Mouse (Mus musculus): ENCODE data around the gene Lpxn. TPM values are rescaled to one million over a fixed set of nuclear protein-coding genes. Genes with fewer than 3 reads are reported as not detected.

Gene Lpxn
- total RNA-seq, 2 experiments from 2014 or later: 0.36 to 0.38 TPM

DNA sequence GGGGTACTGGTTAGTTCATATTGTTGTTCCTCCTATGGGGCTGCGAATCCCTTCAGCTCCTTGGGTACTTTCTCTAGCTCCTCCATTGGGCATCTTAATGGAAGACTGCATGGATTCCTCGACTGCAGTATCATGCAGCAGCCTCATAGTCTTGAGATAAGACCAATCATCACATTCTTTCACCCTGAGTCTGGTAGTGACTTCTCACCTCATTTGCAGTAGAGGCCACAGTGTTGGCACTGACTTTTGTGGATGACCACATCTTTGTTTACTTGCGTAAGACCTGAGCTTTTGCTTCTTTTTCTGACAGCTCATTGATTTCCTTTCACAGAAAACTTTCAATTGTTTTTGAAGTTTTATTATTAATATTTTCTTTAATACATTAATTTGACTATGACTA, 9.7 kb downstream of the Lpxn start:
- no peak for DNase-seq

DNA sequence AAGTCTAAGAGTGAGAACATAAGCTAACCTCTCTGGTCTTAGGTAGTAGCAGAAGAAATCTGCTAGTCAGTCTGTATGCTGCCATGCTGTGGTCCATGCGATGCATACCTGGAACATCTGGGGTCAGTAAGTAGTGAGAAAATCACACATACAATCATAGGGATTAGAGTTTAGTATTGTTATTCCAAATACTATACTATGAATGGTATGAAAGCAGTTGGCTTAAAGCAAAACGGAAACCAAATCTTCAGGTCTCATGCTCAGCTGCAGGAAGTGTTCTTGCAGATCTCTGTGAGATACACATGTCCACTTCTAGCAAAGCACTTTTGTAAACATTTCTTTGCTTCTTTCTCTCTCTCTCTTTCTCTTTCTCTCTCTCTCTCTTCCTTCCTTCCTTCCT, 10.2 kb downstream of the Lpxn start:
- DNase-seq: no peak

- no peak for DNase-seq
Observed at GRCm38 (mm10) chr19:12812644-12813364, 16.8 kb downstream of the Lpxn start.

DNA sequence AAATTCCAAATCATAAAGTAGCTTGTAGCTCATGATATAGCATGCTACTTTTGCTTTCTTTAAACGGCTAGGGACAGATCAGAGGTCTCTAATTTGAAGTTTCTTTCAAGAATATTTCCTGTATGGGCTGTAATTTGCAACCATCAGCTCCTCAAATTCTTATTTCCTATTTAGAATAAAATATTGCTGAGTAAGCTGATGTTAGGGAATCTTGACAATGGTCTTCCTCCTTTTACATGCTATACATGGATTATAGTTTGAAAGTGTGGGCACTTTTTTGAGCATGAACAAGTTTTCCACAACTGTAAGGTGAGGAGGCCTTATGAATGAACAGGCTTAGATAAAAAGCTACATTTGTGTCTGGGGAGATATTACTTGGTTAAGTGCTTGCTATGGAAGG, 17.9 kb downstream of the Lpxn start:
- DNase-seq: no peak

DNA sequence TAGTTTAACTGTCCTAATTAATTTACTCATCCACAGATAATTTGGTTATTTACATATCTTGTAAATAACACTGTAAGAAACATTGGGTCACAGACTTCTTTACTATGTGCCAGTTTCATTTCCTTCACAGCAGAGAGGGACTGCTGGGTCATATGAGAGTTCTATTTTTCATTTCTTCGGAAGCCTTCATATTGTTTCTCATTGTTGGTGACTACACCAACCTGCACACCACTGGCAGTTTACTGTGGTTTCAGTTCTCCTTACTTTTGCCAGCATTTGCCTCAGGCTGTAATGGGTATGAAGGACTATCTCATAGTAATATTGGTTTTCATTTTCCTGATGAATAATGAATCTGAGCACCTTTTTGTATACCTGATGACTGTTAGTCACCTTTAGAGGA, 22.5 kb downstream of the Lpxn start:
- DNase-seq: no peak

DNA sequence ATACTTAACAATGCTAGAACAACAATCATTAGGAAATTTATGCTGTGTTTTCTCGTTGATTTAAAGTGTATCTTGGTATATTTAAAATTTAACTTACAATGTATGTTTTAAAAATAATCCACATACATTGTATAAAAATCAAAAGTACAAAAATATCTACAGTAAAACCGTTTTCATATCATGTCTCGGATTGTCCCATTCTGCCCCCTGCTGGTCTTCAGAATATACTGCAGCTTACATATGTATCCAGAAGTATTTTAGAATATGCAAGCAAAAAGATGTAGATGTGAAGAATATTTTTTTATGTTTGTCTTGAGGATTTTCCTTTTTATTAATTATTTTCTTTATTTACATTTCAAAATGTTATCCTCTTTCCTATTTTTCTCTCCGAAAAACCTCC, 24.4 kb downstream of the Lpxn start:
- no peak for DNase-seq

- no peak for DNase-seq
Observed at GRCm38 (mm10) chr19:12824549-12824948, 28.6 kb downstream of the Lpxn start.

DNA sequence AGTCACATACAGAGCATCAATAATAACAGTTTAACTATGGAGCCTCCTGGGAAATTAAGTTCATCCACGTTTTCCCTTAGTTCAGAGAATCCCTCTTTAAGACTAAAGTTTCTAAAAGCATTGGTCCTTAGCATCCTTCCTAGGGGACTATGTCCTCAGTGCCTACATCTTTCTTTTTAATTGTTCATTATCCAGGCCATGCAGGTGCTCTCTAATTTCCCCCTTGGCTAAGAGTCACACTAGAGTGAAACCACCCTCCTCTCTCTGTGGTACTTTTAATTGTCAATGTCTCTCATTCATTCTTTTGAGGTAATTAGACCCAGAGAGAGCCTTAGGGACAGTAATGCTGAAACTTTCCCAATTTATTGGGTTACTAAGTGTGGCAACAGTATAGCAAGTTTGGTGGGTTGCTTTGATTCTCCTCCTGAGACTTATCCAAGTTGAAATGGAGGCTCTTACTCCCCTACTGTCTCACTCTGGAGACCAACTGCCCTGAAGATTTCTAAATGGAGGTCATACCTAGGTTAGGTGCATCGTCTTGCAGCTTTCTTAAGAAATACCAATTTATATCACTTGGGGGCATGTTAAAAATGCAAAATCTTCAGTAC, 34.9 kb downstream of the Lpxn start:
- no peak for DNase-seq

DNA sequence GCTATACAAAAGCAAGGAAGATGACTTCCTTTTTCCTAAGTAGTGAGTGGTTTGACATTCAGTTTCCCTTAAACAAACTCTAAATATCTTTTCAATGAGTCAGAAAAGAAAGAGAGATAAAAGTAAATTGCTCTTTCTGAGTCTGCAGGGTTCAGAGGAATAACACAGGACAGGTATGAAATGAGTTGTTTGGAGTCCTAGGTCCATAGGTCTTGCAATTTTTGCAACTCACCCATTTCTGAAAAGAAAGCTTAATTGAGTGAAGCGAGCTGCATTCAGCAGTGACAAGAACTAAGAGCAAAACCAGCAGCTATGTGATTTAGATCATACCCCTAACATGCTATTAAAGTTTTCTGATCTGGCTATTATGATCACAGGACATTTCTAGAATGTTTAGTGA, 35.6 kb downstream of the Lpxn start:
- no peak for DNase-seq

GRCm38 (mm10) chr19:12833625-12834024, 37.6 kb downstream of the Lpxn start:
- no peak for DNase-seq

GRCm38 (mm10) chr19:12838507-12838906, 42.5 kb downstream of the Lpxn start:
- no peak for DNase-seq

DNA sequence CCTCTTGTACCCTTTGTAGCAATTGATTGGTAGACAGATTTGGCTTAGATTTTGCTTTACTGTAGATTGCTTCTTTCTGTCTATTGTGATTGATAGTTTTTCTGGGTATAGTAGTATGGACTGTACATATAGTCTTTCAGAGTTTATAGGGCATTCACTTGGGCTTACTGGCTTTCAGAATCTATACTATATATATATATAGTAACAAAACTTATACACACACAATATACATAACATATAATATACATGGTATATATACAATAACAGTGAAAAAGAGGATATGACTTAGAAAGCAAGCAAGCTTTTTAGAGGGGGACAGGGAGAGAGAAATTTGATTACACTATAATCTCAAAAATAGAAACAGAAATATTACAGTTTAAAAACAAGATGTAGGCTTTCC, 50.4 kb downstream of the Lpxn start, which contains the start of gene Gm5244:
Gene Gm5244, plus strand, starts transcription at position 301 of the 400 bp plus-strand sequence.
- no peak for DNase-seq

- DNase-seq: no peak
Observed at GRCm38 (mm10) chr19:12856983-12857382, 61.0 kb downstream of the Lpxn start, which contains the start of gene Olfr1444. TSS of gene Olfr1444 (plus strand) at chr19:12857283.

Other genes with a start within 250 kb of the Lpxn start
- gene Gm4952, start 196.2 kb upstream of the Lpxn start, total RNA-seq (2021): not detected
- gene Glyat, start 162.9 kb upstream of the Lpxn start, total RNA-seq (2021): not detected
- not detected for gene Olfr1442, start 125.8 kb upstream of the Lpxn start, total RNA-seq (2021)
- not detected for gene Olfr1443, start 118.1 kb upstream of the Lpxn start, total RNA-seq (2021)
- not detected for gene Keg1, start 100.4 kb upstream of the Lpxn start, total RNA-seq (2021)
- 1 to 10 TPM; 3.2 to 3.4 TPM for gene Cntf, start 30.6 kb upstream of the Lpxn start, total RNA-seq (2021)
- 10 to 100 TPM; 82.9 to 97.8 TPM for gene Zfp91, start 67 bp upstream of the Lpxn start, total RNA-seq (2021)
- not detected for gene Gm5244, start 50.5 kb downstream of the Lpxn start, total RNA-seq (2021)
- gene Olfr1444, start 61.1 kb downstream of the Lpxn start, total RNA-seq (2021): not detected
- gene Olfr1445, start 87.7 kb downstream of the Lpxn start, total RNA-seq (2021): not detected
- not detected for gene Olfr1446, start 97.3 kb downstream of the Lpxn start, total RNA-seq (2021)
- gene Olfr1447, start 107.5 kb downstream of the Lpxn start, total RNA-seq (2021): not detected
- not detected for gene Olfr1448, start 128.2 kb downstream of the Lpxn start, total RNA-seq (2021)
- gene Olfr1449, start 134.6 kb downstream of the Lpxn start, total RNA-seq (2021): not detected
- gene Olfr1450, start 154.1 kb downstream of the Lpxn start, total RNA-seq (2021): not detected
- gene Olfr1451, start 198.8 kb downstream of the Lpxn start, total RNA-seq (2021): not detected
- not detected for gene Olfr1453, start 232.1 kb downstream of the Lpxn start, total RNA-seq (2021)